Mouse (Mus musculus): Measurements from ENCODE around the gene Mthfsd.

Mthfsd gene

DNA sequence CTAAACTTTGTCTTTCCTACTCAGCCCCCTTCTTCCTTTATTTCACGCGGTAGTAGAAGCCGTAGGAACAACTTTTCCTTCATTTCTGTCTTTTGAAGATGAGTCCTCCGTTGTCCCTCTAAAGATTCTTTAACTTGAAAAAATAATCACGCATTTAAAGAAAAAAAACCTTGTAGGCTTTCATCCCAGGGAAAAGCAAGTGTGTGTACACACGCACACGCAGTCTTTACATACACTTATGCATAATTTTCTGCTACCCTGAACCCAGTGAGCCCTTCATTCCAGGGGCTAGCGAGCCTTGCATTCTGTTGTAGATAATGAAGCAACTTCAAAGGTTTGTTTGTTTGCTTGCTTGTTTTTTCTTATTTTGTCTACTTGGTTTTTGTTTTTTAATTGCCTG, 19.9 kb downstream of the Mthfsd start:
- DNase-seq (ENCODE audit: low read depth): no peak

DNA sequence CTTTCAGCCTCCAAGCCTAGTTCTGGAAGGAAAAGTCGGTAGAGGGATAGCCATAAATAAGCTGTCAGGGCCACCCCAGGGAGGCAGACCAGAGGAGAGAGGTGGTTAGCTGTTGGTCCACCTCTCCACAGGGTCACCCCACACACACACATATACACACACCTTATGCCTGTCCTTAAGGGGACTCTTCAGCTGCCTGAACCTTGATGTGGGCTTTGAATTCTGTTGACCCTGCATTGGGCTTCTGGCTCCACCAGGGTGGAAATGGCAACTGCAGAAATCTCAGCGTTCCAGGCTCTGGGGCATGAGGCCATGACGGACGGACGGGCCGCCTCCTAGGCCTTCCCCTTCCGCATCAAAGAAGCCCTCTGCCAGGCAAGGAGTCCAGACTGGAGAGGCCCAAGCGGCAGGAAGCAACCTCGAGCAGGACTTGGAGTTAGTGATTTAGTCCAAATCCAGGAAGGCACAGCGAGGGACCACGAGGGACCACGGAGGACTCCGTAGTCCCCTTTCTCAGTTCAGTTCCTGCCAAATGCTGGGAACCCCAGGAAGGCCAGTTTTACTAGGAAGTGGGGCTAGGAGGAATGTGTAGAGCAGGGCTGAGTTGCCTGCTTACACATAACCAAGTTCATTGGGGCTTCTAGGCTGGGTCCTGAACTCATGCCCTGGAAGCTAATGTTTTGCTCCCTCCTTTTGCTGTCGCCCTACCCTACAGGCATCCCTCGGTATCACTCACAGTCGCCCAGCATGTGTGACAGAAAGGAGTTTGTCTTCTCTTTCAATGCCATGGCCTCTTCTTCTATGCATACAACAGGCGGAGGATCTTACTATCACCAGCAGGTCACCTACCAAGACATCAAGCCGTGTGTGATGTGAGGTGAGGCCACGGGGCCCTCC, 21.9 kb downstream of the Mthfsd start:
- DNase-seq (ENCODE audit: low read depth): no peak

DNA sequence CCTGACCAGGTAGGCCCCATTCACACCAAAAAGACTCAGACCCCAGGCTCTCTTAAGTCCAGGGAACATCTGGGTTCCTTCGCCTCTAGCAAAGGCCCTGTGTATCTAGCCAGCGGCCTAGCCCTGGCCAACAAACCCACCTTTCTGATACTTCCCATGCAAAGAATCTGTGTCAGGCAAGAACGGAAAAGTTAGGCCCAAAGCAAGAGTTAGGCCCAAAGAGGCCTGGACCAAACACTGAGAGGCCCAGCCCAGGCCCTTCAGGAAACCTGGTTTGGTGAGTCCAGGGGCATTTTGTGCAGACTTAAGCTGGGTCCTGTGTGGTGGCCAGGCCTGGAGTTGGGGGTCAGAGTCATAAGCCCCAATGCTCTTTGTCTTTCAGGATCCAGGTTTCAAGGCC, 22.6 kb downstream of the Mthfsd start:
- DNase-seq (ENCODE audit: low read depth): no peak

DNA sequence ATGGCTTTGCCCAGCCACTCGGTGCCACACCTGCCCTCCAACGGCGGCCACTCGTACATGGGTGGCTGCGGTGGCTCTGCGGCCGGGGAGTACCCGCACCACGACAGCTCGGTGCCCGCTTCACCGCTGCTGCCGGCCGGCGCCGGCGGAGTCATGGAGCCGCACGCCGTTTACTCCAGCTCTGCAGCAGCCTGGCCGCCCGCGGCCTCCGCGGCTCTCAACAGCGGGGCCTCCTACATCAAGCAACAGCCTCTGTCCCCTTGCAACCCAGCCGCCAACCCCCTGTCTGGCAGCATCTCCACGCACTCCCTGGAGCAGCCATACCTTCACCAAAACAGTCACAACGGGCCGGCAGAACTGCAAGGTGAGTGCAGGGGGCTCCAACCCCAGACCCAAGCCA, 23.2 kb downstream of the Mthfsd start:
- no peak for DNase-seq (ENCODE audit: low read depth)

DNA sequence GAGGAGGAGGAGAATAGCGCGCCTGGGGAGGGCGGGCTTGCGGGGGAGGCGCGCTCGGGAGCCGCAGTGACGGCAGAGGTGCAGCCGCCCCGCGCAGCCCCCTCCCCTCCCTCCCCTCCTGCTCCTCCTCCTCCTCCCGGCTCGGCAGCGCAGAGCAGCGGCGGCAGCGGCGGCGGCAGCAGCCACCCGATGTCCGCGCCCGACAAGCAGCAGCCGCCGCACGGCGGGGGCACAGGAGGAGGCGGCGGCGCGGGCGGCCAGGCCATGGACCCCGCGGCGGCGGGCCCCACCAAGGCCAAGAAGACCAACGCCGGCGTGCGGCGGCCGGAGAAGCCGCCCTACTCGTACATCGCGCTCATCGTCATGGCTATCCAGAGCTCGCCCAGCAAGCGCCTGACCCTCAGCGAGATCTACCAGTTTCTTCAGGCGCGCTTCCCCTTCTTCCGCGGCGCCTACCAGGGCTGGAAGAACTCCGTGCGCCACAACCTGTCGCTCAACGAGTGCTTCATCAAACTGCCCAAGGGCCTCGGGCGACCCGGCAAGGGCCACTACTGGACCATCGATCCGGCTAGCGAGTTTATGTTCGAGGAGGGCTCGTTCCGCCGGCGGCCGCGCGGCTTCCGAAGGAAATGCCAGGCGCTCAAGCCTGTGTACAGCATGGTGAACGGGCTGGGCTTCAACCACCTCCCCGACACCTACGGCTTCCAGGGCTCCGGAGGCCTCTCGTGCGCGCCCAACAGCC, 23.8 kb downstream of the Mthfsd start, which contains the start of gene Foxf1:
TSS of gene Foxf1 (plus strand) at position 177 of the 742 bp plus-strand sequence.
- no peak for DNase-seq (ENCODE audit: low read depth)

DNA sequence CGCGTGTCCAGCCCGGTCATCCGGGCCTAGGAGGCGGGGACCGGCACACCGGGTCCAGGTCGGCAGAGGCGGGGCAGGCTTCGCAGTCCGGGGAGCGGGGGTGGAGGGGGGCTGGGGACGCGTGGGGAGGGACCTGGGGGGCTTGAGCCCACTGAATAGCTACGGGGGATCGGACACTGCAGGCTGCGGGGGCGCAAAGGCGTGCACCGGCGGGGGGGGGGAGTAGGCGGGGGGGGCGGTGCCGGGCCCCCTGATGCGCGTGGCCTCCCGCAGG, 24.3 kb downstream of the Mthfsd start:
- no peak for DNase-seq (ENCODE audit: low read depth)

DNA sequence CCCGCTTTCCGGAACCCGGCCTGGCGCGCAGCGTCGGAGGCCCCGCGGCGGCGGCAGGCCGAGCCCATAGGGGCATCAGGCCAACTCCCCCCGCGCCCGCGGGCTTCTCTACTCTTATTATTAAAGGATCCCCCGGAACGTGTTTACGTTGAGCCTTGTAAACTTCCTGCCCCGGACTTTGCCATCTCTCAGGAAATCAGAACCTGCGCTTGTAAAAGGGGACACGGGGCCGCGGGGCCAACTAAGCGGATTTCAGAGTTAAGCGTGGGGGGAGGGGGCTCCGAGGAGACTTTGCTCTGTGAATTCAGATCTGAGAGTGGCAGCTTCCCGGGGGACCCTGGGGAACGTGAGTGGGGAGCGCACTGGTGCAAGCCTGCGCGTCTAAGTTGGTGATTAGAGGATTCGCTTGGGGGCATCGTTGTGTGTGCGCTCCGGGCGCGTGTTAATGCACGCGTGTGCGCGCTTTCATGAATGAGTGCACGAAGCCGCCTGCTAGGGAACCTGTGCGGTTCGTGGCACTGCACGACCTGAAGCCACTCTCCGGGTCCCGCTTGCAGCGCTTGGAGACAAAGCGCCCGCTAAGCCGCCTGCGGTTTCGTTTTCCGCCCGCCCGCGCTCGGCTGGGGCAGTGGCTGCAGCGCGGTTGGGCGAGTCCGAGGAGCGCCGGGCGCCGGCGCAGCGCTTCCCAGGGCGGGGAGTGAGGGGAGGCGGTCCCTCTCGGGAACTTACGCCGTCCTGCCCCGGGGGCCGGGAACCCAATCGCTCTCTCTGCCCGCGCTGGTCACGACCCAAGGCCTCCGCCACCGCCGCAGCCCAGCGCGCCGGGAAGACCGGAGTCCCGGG, 24.9 kb downstream of the Mthfsd start:
- DNase-seq (ENCODE audit: low read depth): no peak

DNA sequence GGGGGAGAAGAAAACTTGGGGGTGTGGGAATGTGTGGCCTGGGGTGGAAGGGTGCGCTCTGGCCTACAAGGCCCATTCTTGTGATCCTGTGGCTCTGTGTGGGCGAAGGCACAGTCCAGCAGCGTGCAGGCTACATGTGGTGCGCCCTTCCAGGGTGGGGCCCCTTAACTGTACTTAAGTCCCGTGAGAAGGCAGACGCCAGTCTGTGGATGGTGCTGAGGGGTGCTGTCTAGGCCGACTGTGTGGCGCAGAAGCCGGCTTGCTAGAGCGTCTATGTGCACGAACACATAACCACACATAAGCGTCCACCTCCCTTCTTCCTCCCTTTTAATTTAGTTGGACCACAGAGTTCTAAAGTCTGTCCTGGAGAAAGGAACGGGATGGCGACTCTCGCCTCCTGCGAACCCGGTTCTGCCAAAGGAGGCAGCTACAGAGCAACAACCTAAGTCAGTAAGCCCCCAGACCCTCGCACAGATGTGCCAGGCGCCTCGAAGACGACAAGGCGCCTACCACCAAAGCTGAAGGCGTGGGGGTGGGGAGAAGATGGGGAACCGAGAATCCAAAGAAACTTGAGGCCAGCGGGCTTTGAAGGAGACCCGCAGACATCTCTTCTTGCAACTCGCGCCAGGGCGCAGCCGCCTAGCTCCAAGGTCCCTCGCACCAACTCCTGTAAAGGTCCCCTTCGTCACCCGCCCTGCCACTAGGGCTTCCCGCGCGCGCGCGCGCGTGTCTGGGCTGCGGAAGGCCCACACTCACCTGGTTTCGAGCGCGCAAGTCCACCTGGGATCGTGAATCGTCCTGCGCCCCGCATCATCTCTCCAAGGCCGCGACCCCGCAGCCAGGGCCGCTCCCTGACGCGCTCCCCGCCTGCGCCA, 25.7 kb downstream of the Mthfsd start:
- no peak for DNase-seq (ENCODE audit: low read depth)

DNA sequence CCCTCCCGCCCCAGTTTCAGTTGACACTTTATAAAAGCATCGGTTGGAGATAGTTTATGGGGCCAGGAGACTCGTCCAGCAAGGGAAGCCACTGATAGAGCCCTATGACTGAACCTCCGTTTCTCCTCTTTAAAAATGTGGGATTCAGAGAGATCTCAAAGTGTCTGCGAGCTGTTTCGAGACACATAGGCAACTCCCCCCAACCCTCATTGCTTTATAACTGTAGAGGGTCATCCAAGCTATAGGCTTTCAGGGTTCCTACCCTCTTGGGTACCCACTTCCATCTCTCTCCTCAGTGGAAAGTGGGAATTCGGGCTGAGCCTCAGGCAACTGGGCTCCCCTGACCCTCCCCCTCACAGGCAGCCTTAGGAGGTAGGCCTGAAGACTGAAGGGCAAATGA, 26.8 kb downstream of the Mthfsd start:
- DNase-seq (ENCODE audit: low read depth): no peak

DNA sequence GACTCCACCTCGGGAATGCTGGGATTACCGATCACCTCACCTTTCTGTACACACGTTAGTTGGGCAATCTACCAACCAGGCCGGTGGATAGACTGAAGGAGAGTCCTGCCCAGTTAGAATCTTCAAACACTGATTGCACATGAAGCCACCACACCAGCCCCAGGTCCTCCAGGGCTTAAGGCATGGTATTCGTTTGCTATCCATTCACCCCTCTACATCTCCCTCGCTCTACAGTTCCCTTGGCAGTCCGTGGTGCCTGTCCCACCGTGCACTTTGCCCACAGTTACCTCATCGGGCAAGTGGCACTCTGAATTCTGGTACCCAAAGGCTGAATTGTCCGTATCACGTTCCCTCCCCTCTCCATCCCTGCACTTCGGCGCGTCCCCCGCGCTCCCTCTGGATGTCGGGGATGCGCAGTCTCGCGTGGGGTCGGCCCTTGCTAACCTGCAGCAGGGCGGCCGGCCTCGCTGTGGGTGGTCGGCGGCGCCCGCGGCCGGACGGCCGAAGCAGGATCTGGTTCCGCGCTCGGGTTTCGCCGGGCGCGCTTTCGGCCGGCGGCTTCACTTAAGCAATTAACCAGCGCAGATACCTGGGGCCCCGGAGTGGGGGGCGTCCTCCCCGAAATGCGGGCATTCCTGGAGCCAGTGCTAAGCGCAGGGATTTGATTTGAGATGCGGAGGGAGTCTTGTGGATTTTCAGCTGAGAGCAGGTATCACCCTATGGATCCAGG, 27.7 kb downstream of the Mthfsd start:
- no peak for DNase-seq (ENCODE audit: low read depth)

DNA sequence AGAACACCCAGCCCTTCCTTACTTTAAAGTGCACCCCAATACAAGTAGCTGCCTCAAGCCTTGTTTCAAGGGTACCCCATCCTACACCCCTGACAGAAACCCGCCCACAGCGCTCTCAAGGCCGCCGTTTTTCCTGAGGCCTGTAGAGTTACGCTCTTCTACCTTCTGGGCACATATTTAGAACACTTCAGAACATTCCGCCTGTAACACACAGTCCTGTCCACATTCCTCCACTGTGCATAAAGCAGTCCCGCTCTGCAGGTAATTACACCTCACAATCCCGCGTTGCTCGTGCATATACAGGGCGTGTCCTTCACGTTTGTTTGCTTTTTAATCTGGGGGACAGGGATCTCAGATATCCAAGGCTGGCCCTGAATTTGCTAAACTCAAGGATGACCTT, 28.2 kb downstream of the Mthfsd start:
- DNase-seq (ENCODE audit: low read depth): no peak

DNA sequence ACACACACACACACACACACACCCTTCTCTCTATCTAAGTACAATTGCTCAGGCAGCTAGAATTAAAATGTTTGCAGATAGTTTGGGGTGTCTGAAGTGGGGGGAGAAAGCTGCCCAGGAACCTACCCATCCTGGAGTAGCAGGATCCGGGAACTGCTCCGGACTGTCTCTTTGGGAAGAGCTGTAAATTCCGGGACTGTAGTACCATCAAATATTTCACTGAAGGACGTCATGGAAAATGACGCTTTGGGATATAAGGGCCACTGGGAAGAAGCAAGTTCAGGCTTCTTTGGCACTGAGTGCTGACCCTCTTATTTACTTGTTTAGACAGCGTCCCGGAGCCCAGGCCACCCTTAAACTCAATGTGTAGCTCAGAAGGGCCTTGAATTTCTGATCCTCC, 29.0 kb downstream of the Mthfsd start:
- DNase-seq (ENCODE audit: low read depth): no peak

DNA sequence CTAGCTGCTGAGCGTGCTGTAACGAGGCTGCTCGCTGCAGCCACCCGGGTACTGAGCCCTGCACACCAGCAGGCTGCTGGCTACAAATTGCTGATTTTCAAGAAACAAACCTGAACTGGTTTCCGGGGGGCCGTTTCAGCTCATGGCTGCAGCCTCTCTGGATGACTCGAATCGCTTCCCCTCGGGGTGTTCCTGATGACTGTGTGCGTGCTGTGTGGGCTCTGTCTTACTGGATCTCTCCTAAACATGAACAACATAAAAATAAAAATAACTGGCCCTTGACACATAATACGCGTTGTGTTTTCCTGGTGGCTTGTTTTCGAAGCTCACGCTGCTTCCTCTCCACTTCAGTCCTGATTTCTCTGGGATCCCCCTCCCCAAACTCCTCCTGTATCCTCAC, 29.5 kb downstream of the Mthfsd start:
- DNase-seq (ENCODE audit: low read depth): no peak

DNA sequence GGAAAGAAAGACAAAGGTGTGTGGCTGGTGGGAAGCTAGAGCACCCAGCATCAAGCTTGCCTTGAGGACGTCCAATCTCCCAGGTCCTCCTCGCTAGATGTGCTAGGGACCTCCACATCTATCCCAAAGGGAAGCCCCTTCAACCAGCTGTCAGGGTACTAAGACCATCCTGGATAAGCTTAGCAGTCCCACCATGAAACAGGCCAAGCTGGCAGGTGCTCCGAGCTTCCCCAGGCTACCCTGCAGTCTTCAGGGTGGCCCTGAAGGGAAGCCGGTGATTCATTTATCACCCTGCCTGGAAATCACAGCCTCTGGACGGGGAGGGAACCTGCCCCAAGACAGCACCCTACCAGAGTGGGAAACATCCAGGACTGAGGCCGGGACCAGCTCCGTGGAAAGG, 31.6 kb downstream of the Mthfsd start:
- no peak for DNase-seq (ENCODE audit: low read depth)

DNA sequence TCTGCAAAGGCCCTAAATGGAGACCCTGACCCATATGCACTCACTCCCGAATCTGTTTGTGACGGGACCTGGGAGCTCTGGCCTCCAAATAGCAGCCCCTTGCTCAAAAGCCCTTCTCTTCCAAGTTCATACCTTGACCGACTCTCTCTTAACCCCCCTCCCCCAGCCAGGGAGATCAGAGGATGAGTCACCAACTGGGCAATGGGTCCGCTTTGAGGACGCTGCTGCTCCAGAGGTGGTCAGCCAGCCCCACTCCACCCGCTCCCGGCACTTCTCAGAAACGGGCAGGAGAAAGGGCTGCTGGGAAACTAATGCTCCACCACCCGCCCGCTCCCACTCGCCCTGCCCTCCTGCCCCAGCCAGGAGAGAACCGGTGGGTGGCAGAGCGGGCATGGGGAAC, 32.3 kb downstream of the Mthfsd start:
- DNase-seq (ENCODE audit: low read depth): no peak

DNA sequence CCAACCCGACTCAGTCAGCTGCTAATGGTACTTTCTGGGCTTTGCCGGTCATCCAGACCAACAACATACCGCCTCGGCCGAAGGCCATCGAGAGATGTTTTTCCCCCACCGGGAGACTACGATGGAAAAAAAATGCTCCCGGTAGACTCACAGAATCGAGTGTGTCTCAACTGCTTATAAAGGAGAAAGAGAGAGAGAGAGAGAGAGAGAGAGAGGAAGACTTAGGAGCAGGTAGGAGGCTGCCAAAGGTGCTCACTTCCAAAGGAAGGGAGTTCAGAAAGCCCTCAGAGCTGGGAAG, 33.4 kb downstream of the Mthfsd start:
- no peak for DNase-seq (ENCODE audit: low read depth)

DNA sequence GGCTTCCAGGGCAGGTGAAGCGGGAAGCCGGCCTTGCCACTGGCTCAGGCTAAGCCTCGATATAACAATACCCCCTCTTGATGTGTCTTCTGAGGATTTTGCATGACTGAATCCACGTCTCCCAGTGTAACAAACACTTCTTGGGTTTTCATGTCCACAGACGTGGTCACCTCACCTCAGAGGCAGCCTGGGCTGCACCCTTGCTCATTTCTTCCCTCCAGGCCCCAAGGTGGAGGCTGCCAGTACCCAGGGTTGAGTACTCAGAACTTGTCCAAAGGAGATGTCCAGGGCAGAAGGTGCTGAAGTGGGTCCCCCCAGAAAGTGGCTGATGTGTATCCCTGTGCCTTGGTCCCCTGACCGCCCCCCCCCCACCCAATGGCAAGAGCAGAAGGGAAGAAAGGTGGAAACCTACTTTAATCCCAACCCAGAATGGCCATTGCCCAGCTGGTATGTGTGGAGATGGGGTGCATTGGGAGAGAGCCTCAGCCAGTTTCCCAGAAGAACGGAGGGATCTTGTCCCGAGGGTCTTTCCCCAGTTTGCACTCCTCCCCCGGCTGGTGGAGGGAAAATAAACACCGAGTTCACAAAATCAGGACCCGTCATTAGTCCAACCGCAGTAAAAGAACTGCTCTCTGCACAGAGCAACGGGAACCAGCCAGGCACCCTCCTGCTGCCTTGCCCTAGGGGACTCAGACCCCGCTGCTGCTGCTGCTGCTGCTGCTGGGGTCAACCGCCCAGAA, 33.9 kb downstream of the Mthfsd start:
- DNase-seq (ENCODE audit: low read depth): no peak

DNA sequence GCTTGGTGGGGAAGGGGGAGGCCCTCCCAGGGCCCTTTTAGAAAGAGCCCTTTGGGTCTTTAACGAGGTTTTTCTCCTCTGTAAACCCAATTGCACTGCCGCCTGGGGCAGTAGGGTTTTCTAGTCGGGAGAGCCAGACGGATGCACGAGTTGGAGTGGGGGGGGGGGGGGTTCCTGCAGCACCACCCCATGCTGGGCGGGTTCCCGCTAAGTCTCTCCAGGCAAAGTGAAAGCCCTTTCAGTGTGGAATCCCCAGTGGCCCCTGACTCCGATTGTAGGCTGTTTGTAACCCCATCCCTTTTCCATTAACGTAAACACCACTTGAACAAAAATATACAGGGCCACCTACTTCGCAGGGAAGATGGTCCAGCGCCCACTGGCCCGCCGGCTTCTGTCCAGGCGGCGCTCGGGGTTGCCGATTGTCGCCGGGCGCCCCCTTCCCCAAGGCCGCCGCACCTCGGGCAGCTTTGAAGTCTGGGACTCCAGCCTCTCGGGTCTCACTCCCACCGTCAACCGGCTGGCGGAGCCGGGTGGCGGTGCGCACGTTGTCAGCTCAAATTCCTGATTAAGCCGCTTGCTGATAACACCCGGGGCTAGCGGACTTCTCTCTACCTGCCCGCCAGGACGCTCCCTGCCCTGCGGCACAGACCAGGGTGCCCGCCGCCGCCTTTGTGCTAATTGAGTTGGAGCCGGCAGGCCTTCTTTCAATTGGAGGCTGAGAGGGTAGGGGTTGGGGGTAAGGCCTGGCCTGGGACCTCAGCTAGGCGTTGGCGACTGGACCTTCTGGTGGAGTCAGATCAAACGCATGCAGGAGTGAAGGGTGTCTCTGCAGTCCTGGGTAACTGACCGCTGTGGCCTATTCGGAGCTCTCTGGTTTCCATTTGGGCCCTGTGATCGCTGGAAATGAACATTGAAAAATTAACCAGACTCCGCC, 34.8 kb downstream of the Mthfsd start:
- DNase-seq (ENCODE audit: low read depth): no peak

DNA sequence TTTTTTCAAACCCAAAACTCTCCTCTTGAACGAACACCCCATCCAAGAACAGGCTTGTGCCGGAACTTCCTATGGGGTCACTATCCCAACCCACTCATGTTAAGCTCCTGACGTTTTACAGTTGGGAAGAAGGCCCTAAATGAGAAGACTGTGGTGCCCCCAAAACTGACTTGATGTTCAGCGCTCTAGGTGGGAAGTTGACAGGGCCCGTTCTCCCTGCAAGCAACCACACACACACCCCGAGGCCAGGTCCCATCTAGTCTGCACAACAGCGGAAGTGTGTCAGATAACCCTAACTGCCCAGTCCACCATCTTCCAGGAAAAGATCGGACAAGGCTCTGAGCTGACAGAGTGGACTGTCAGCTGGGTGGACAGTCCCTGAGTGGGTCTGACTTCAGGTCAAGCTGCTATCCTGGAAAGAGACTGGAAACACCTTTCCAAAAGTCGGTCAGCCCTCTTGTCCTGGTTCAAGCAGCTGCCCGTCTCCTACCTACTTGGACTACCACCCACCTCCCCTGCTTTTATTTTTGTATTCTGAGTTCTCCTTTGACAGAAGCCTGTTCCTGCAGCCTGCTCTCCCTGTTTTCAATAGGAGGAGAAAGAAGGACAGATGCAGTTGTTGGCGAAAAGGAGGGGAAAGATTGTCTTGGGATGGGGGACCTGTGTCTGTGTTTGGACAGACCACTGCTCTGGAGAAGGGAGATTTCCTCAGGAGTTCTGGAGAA, 35.6 kb downstream of the Mthfsd start:
- DNase-seq (ENCODE audit: low read depth): no peak

Measured in naive thymus-derived CD4-positive, alpha-beta T cell, adult 2 months (primary cell).